Mouse (Mus musculus): ENCODE measurements around the gene H2-M3. TPM values are rescaled to one million over a fixed set of nuclear protein-coding genes. Genes with fewer than 3 reads are reported as not detected.
"Not testable (repeated sequence)": the region's sequence is repeated elsewhere in the genome, so short reads cannot be mapped to it uniquely, and the experiment has no call there.

H2-M3 gene
- 0.67 and 0.81 TPM in 2 replicates for polyA plus RNA-seq (2015; fragmentation: Nextera tagmentation; extraction: Ambion mirVana)

- Histone ChIP-seq H3K4me1 (replicated peaks; ENCODE audit: control insufficient read depth, insufficient read depth, low read length) (no peaks in the 10 kb centered on the region; the same call in 1 of the 2 replicates), H3K36me3 (ENCODE audit: control insufficient read depth, insufficient read depth) (no peaks in the 10 kb centered on the region), H3K27me3 (replicated peaks; ENCODE audit: control insufficient read depth, insufficient read depth, low read length) (no peaks in the 10 kb centered on the region), H3K27ac (ENCODE audit: low read length) (no peak within 1 kb of the TSS), H3K4me3 (replicated peaks; ENCODE audit: low read length) (peak within 1 kb of the TSS; percentile 60), H3K9me3 (ENCODE audit: control insufficient read depth, low read length) (no peaks in the 10 kb centered on the region), H3K4me2 (ENCODE audit: low read length) (peak within 1 kb of the TSS; percentile 91), H3K9ac (replicated peaks; ENCODE audit: low read depth, low read length) (peak within 1 kb of the TSS; percentile 55)
- 4% methylated on average over 26 of the region's 26 CpGs for WGBS
- ATAC-seq, result peak; percentile 100
Measured at GRCm38 (mm10) chr17:37270058-37270701, at the start of gene H2-M3. TSS of gene H2-M3 (plus strand) at chr17:37270220.

GRCm38 (mm10) chr17:37221879-37222278 is 48.1 kb upstream of the H2-M3 start:
- Histone ChIP-seq H3K4me2 (ENCODE audit: low read length) (no peak overlapping the region), H3K9me3 (ENCODE audit: control insufficient read depth, low read length) (no peaks in the 10 kb centered on the region; the same call in 1 of the 2 replicates), H3K36me3 (ENCODE audit: control insufficient read depth, insufficient read depth) (no peaks in the 10 kb centered on the region), H3K27ac (ENCODE audit: low read length) (no peak overlapping the region), H3K9ac (replicated peaks; ENCODE audit: low read depth, low read length) (no peak overlapping the region), H3K27me3 (replicated peaks; ENCODE audit: control insufficient read depth, insufficient read depth, low read length) (no peaks in the 10 kb centered on the region), H3K4me1 (replicated peaks; ENCODE audit: control insufficient read depth, insufficient read depth, low read length) (no peaks in the 10 kb centered on the region), H3K4me3 (replicated peaks; ENCODE audit: low read length) (no peak overlapping the region)
- no peak for ATAC-seq
- 16% methylated on average over 1 of the region's 1 CpGs for whole genome bisulfite sequencing

- 95% methylated on average over 2 of the region's 2 CpGs for WGBS
- not testable (repeated sequence) for H3K4me2 ChIP-seq (ENCODE audit: low read length); H3K27ac ChIP-seq (ENCODE audit: low read length); H3K9me3 ChIP-seq (ENCODE audit: control insufficient read depth, low read length); H3K27me3 ChIP-seq (replicated peaks; ENCODE audit: control insufficient read depth, insufficient read depth, low read length); ATAC-seq; H3K9ac ChIP-seq (replicated peaks; ENCODE audit: low read depth, low read length); H3K36me3 ChIP-seq (ENCODE audit: control insufficient read depth, insufficient read depth); H3K4me3 ChIP-seq (replicated peaks; ENCODE audit: low read length); H3K4me1 ChIP-seq (replicated peaks; ENCODE audit: control insufficient read depth, insufficient read depth, low read length)
Measured at GRCm38 (mm10) chr17:37237230-37237629, 32.8 kb upstream of the H2-M3 start, which contains the start of gene Olfr97. TSS of gene Olfr97 (minus strand) at chr17:37237330.

- Histone ChIP-seq H3K27ac (ENCODE audit: low read length) (no peak overlapping the region), H3K4me1 (replicated peaks; ENCODE audit: control insufficient read depth, insufficient read depth, low read length) (no peaks in the 10 kb centered on the region), H3K9ac (replicated peaks; ENCODE audit: low read depth, low read length) (no peak overlapping the region), H3K27me3 (replicated peaks; ENCODE audit: control insufficient read depth, insufficient read depth, low read length) (no peaks in the 10 kb centered on the region), H3K4me2 (ENCODE audit: low read length) (no peak overlapping the region), H3K9me3 (ENCODE audit: control insufficient read depth, low read length) (no peaks in the 10 kb centered on the region), H3K36me3 (ENCODE audit: control insufficient read depth, insufficient read depth) (no peaks in the 10 kb centered on the region), H3K4me3 (replicated peaks; ENCODE audit: low read length) (no peak overlapping the region)
- 55% methylated on average over 3 of the region's 3 CpGs for WGBS
- ATAC-seq, result no peak
Measured at GRCm38 (mm10) chr17:37242198-37242597, 27.8 kb upstream of the H2-M3 start.

GRCm38 (mm10) chr17:37246715-37247114 is 23.3 kb upstream of the H2-M3 start:
- Histone ChIP-seq H3K27me3 (replicated peaks; ENCODE audit: control insufficient read depth, insufficient read depth, low read length) (no peaks in the 10 kb centered on the region), H3K4me3 (replicated peaks; ENCODE audit: low read length) (no peak overlapping the region), H3K4me1 (replicated peaks; ENCODE audit: control insufficient read depth, insufficient read depth, low read length) (no peaks in the 10 kb centered on the region), H3K27ac (ENCODE audit: low read length) (no peak overlapping the region), H3K9ac (replicated peaks; ENCODE audit: low read depth, low read length) (no peak overlapping the region), H3K9me3 (ENCODE audit: control insufficient read depth, low read length) (no peaks in the 10 kb centered on the region), H3K36me3 (ENCODE audit: control insufficient read depth, insufficient read depth) (no peaks in the 10 kb centered on the region), H3K4me2 (ENCODE audit: low read length) (no peak overlapping the region)
- no peak for ATAC-seq
- WGBS, result 27% methylated on average over 5 of the region's 5 CpGs

GRCm38 (mm10) chr17:37249460-37249859 is 20.6 kb upstream of the H2-M3 start:
- ATAC-seq, result no peak
- Histone ChIP-seq H3K9me3 (ENCODE audit: control insufficient read depth, low read length) (no peaks in the 10 kb centered on the region), H3K4me2 (ENCODE audit: low read length) (no peak overlapping the region)

GRCm38 (mm10) chr17:37250544-37250943 is 19.5 kb upstream of the H2-M3 start:
- no peaks in the 10 kb centered on the region for H3K27me3 ChIP-seq (replicated peaks; ENCODE audit: control insufficient read depth, insufficient read depth, low read length)
- H3K36me3 ChIP-seq (ENCODE audit: control insufficient read depth, insufficient read depth), result no peaks in the 10 kb centered on the region
- no peaks in the 10 kb centered on the region for H3K9me3 ChIP-seq (ENCODE audit: control insufficient read depth, low read length)
- no peak overlapping the region for H3K9ac ChIP-seq (replicated peaks; ENCODE audit: low read depth, low read length)
- no peak overlapping the region for H3K4me3 ChIP-seq (replicated peaks; ENCODE audit: low read length)
- ATAC-seq, result no peak
- 14% methylated on average over 1 of the region's 1 CpGs for WGBS
- no peak overlapping the region for H3K27ac ChIP-seq (ENCODE audit: low read length)
- no peak overlapping the region for H3K4me2 ChIP-seq (ENCODE audit: low read length)
- no peaks in the 10 kb centered on the region for H3K4me1 ChIP-seq (replicated peaks; ENCODE audit: control insufficient read depth, insufficient read depth, low read length)

More at GRCm38 (mm10) chr17:37249460-37249859, 20.6 kb upstream of the H2-M3 start:
- H3K4me1 ChIP-seq (replicated peaks; ENCODE audit: control insufficient read depth, insufficient read depth, low read length), result no peaks in the 10 kb centered on the region
- H3K27me3 ChIP-seq (replicated peaks; ENCODE audit: control insufficient read depth, insufficient read depth, low read length), result no peaks in the 10 kb centered on the region
- no peak overlapping the region for H3K4me3 ChIP-seq (replicated peaks; ENCODE audit: low read length)
- H3K36me3 ChIP-seq (ENCODE audit: control insufficient read depth, insufficient read depth), result no peaks in the 10 kb centered on the region
- H3K27ac ChIP-seq (ENCODE audit: low read length), result no peak overlapping the region
- no peak overlapping the region for H3K9ac ChIP-seq (replicated peaks; ENCODE audit: low read depth, low read length)

- no peak within 1 kb of the TSS for H3K9ac ChIP-seq (replicated peaks; ENCODE audit: low read depth, low read length)
- WGBS, result 79% methylated on average over 1 of the region's 1 CpGs
- H3K4me2 ChIP-seq (ENCODE audit: low read length), result no peak within 1 kb of the TSS
- ATAC-seq, result no peak
- H3K27me3 ChIP-seq (replicated peaks; ENCODE audit: control insufficient read depth, insufficient read depth, low read length), result no peaks in the 10 kb centered on the region
- H3K36me3 ChIP-seq (ENCODE audit: control insufficient read depth, insufficient read depth), result no peaks in the 10 kb centered on the region
- H3K27ac ChIP-seq (ENCODE audit: low read length), result no peak within 1 kb of the TSS
- H3K9me3 ChIP-seq (ENCODE audit: control insufficient read depth, low read length), result no peaks in the 10 kb centered on the region
- no peaks in the 10 kb centered on the region for H3K4me1 ChIP-seq (replicated peaks; ENCODE audit: control insufficient read depth, insufficient read depth, low read length)
- H3K4me3 ChIP-seq (replicated peaks; ENCODE audit: low read length), result no peak within 1 kb of the TSS
Measured at GRCm38 (mm10) chr17:37263626-37264025, 6.4 kb upstream of the H2-M3 start, which contains the start of gene Olfr98. TSS of gene Olfr98 (minus strand) at chr17:37263749.

GRCm38 (mm10) chr17:37270702-37271092 is 677 bp downstream of the H2-M3 start:
- ATAC-seq, result peak; percentile 13
- H3K27me3 ChIP-seq (replicated peaks; ENCODE audit: control insufficient read depth, insufficient read depth, low read length), result no peaks in the 10 kb centered on the region
- 70% methylated on average over 8 of the region's 8 CpGs for WGBS
- H3K4me3 ChIP-seq (replicated peaks; ENCODE audit: low read length), result peak overlapping the region; percentile 60
- no peaks in the 10 kb centered on the region; the same call in 1 of the 2 replicates for H3K4me1 ChIP-seq (replicated peaks; ENCODE audit: control insufficient read depth, insufficient read depth, low read length)
- H3K27ac ChIP-seq (ENCODE audit: low read length), result no peak overlapping the region
- no peak overlapping the region for H3K9ac ChIP-seq (replicated peaks; ENCODE audit: low read depth, low read length)
- peak overlapping the region; percentile 91 for H3K4me2 ChIP-seq (ENCODE audit: low read length)
- no peaks in the 10 kb centered on the region for H3K9me3 ChIP-seq (ENCODE audit: control insufficient read depth, low read length)
- H3K36me3 ChIP-seq (ENCODE audit: control insufficient read depth, insufficient read depth), result no peaks in the 10 kb centered on the region
